Mouse (Mus musculus): ENCODE measurements around the gene Bsg. TPM values are rescaled to one million over a fixed set of nuclear protein-coding genes. Genes with fewer than 3 reads are reported as not detected.
A peak's percentile ranks its signal among the peaks of the same experiment; 100 is the strongest.

Bsg gene
- 847 and 943 TPM in 2 replicates for polyA plus RNA-seq (2014; fragmentation: Nextera tagmentation; extraction: Ambion mirVana)

GRCm38 (mm10) chr10:79704065-79704969 lies at the start of gene Bsg:
Gene Bsg (plus strand): TSS chr10:79704491.
- Histone ChIP-seq H3K4me3 (ENCODE audit: low read length) (peak within 1 kb of the TSS; percentile 91), H3K36me3 (ENCODE audit: control insufficient read depth, insufficient read depth, low read length) (peaks cover 23% of the 10 kb centered on the region), H3K27ac (ENCODE audit: low read depth, low read length) (peak within 1 kb of the TSS; percentile 80; the same call in 1 of the 2 replicates), H3K4me2 (replicated peaks; ENCODE audit: low read depth, low read length) (peak within 1 kb of the TSS; percentile 86), H3K9ac (ENCODE audit: low read depth, low read length) (peak within 1 kb of the TSS; percentile 95), H3K27me3 (ENCODE audit: control insufficient read depth, insufficient read depth, low read length) (no peaks in the 10 kb centered on the region), H3K9me3 (ENCODE audit: control insufficient read depth, low read length) (no peaks in the 10 kb centered on the region), H3K4me1 (ENCODE audit: control insufficient read depth, insufficient read depth, low read length) (peaks cover 42% of the 10 kb centered on the region)
- ATAC-seq (ENCODE audit: low FRiP score, low TSS enrichment) = peak; percentile 96
- under 1% methylated on average over 54 of the region's 65 CpGs for WGBS

GRCm38 (mm10) chr10:79654946-79655395 lies 49.3 kb upstream of the Bsg start:
- H3K4me3 ChIP-seq (ENCODE audit: low read length) = no peak overlapping the region
- no peaks in the 10 kb centered on the region for H3K27me3 ChIP-seq (ENCODE audit: control insufficient read depth, insufficient read depth, low read length)
- 40% methylated on average over 1 of the region's 1 CpGs for WGBS
- H3K9ac ChIP-seq (ENCODE audit: low read depth, low read length) = no peak overlapping the region
- no peaks in the 10 kb centered on the region for H3K9me3 ChIP-seq (ENCODE audit: control insufficient read depth, low read length)
- no peaks in the 10 kb centered on the region for H3K4me1 ChIP-seq (ENCODE audit: control insufficient read depth, insufficient read depth, low read length)
- H3K36me3 ChIP-seq (ENCODE audit: control insufficient read depth, insufficient read depth, low read length) = no peaks in the 10 kb centered on the region
- H3K4me2 ChIP-seq (replicated peaks; ENCODE audit: low read depth, low read length) = no peak overlapping the region
- ATAC-seq (ENCODE audit: low FRiP score, low TSS enrichment) = no peak
- H3K27ac ChIP-seq (ENCODE audit: low read depth, low read length) = no peak overlapping the region

- no peak for ATAC-seq (ENCODE audit: low FRiP score, low TSS enrichment)
- no peaks in the 10 kb centered on the region for H3K9me3 ChIP-seq (ENCODE audit: control insufficient read depth, low read length)
Observed at GRCm38 (mm10) chr10:79658829-79659228, 45.5 kb upstream of the Bsg start.

GRCm38 (mm10) chr10:79660298-79660697 lies 44.0 kb upstream of the Bsg start:
- ATAC-seq (ENCODE audit: low FRiP score, low TSS enrichment) = no peak
- H3K4me3 ChIP-seq (ENCODE audit: low read length) = no peak overlapping the region
- no peak overlapping the region for H3K4me2 ChIP-seq (replicated peaks; ENCODE audit: low read depth, low read length)
- H3K27me3 ChIP-seq (ENCODE audit: control insufficient read depth, insufficient read depth, low read length) = no peaks in the 10 kb centered on the region
- H3K36me3 ChIP-seq (ENCODE audit: control insufficient read depth, insufficient read depth, low read length) = no peaks in the 10 kb centered on the region
- H3K27ac ChIP-seq (ENCODE audit: low read depth, low read length) = no peak overlapping the region
- WGBS = 73% methylated on average over 2 of the region's 2 CpGs
- 0 out of 2 replicates have a peak, but pooled peaks cover 4% of the 10 kb centered on the region for H3K4me1 ChIP-seq (ENCODE audit: control insufficient read depth, insufficient read depth, low read length)
- no peak overlapping the region for H3K9ac ChIP-seq (ENCODE audit: low read depth, low read length)
- no peaks in the 10 kb centered on the region for H3K9me3 ChIP-seq (ENCODE audit: control insufficient read depth, low read length)

More at GRCm38 (mm10) chr10:79658829-79659228, 45.5 kb upstream of the Bsg start:
- Histone ChIP-seq H3K9ac (ENCODE audit: low read depth, low read length) (no peak overlapping the region), H3K27me3 (ENCODE audit: control insufficient read depth, insufficient read depth, low read length) (no peaks in the 10 kb centered on the region), H3K36me3 (ENCODE audit: control insufficient read depth, insufficient read depth, low read length) (no peaks in the 10 kb centered on the region), H3K4me1 (ENCODE audit: control insufficient read depth, insufficient read depth, low read length) (no peaks in the 10 kb centered on the region), H3K4me2 (replicated peaks; ENCODE audit: low read depth, low read length) (no peak overlapping the region), H3K27ac (ENCODE audit: low read depth, low read length) (no peak overlapping the region), H3K4me3 (ENCODE audit: low read length) (no peak overlapping the region)
- 18% methylated on average over 4 of the region's 4 CpGs for WGBS

GRCm38 (mm10) chr10:79661861-79662260 lies 42.4 kb upstream of the Bsg start:
- WGBS = 58% methylated on average over 3 of the region's 3 CpGs
- Histone ChIP-seq H3K36me3 (ENCODE audit: control insufficient read depth, insufficient read depth, low read length) (no peaks in the 10 kb centered on the region), H3K9ac (ENCODE audit: low read depth, low read length) (no peak overlapping the region), H3K27me3 (ENCODE audit: control insufficient read depth, insufficient read depth, low read length) (no peaks in the 10 kb centered on the region), H3K27ac (ENCODE audit: low read depth, low read length) (0 out of 2 replicates have a peak overlapping the region, but pooled peaks have one; percentile 24), H3K4me1 (ENCODE audit: control insufficient read depth, insufficient read depth, low read length) (0 out of 2 replicates have a peak, but pooled peaks cover 4% of the 10 kb centered on the region), H3K4me3 (ENCODE audit: low read length) (no peak overlapping the region), H3K4me2 (replicated peaks; ENCODE audit: low read depth, low read length) (no peak overlapping the region), H3K9me3 (ENCODE audit: control insufficient read depth, low read length) (no peaks in the 10 kb centered on the region)
- no peak for ATAC-seq (ENCODE audit: low FRiP score, low TSS enrichment)

GRCm38 (mm10) chr10:79664131-79664665 lies 40.1 kb upstream of the Bsg start, which contains the start of gene Madcam1:
Gene Madcam1 (plus strand): TSS chr10:79664559.
- H3K9ac ChIP-seq (ENCODE audit: low read depth, low read length) = no peak within 1 kb of the TSS
- H3K4me2 ChIP-seq (replicated peaks; ENCODE audit: low read depth, low read length) = no peak within 1 kb of the TSS
- no peak within 1 kb of the TSS for H3K4me3 ChIP-seq (ENCODE audit: low read length)
- H3K36me3 ChIP-seq (ENCODE audit: control insufficient read depth, insufficient read depth, low read length) = no peaks in the 10 kb centered on the region
- H3K27ac ChIP-seq (ENCODE audit: low read depth, low read length) = no peak within 1 kb of the TSS
- H3K27me3 ChIP-seq (ENCODE audit: control insufficient read depth, insufficient read depth, low read length) = no peaks in the 10 kb centered on the region
- no peaks in the 10 kb centered on the region for H3K9me3 ChIP-seq (ENCODE audit: control insufficient read depth, low read length)
- H3K4me1 ChIP-seq (ENCODE audit: control insufficient read depth, insufficient read depth, low read length) = 0 out of 2 replicates have a peak, but pooled peaks cover 4% of the 10 kb centered on the region
- 11% methylated on average over 13 of the region's 13 CpGs for WGBS
- ATAC-seq (ENCODE audit: low FRiP score, low TSS enrichment) = peak; percentile 15; the same call in 1 of the 2 replicates

- Histone ChIP-seq H3K9me3 (ENCODE audit: control insufficient read depth, low read length) (no peaks in the 10 kb centered on the region), H3K9ac (ENCODE audit: low read depth, low read length) (no peak overlapping the region), H3K4me3 (ENCODE audit: low read length) (no peak overlapping the region), H3K27me3 (ENCODE audit: control insufficient read depth, insufficient read depth, low read length) (no peaks in the 10 kb centered on the region), H3K27ac (ENCODE audit: low read depth, low read length) (no peak overlapping the region), H3K4me2 (replicated peaks; ENCODE audit: low read depth, low read length) (no peak overlapping the region), H3K4me1 (ENCODE audit: control insufficient read depth, insufficient read depth, low read length) (peaks cover 4% of the 10 kb centered on the region; the same call in 1 of the 2 replicates), H3K36me3 (ENCODE audit: control insufficient read depth, insufficient read depth, low read length) (no peaks in the 10 kb centered on the region)
- ATAC-seq (ENCODE audit: low FRiP score, low TSS enrichment) = no peak
- 82% methylated on average over 8 of the region's 8 CpGs for WGBS
Observed at GRCm38 (mm10) chr10:79665051-79665450, 39.2 kb upstream of the Bsg start.

- H3K4me1 ChIP-seq (ENCODE audit: control insufficient read depth, insufficient read depth, low read length) = peaks cover 19% of the 10 kb centered on the region
- H3K36me3 ChIP-seq (ENCODE audit: control insufficient read depth, insufficient read depth, low read length) = no peaks in the 10 kb centered on the region
- no peak for ATAC-seq (ENCODE audit: low FRiP score, low TSS enrichment)
- no peaks in the 10 kb centered on the region for H3K9me3 ChIP-seq (ENCODE audit: control insufficient read depth, low read length)
- no peak overlapping the region for H3K27ac ChIP-seq (ENCODE audit: low read depth, low read length)
- no peak overlapping the region for H3K9ac ChIP-seq (ENCODE audit: low read depth, low read length)
- no peaks in the 10 kb centered on the region for H3K27me3 ChIP-seq (ENCODE audit: control insufficient read depth, insufficient read depth, low read length)
- H3K4me2 ChIP-seq (replicated peaks; ENCODE audit: low read depth, low read length) = no peak overlapping the region
- no peak overlapping the region for H3K4me3 ChIP-seq (ENCODE audit: low read length)
- whole genome bisulfite sequencing = 63% methylated on average over 9 of the region's 9 CpGs
Observed at GRCm38 (mm10) chr10:79666493-79666892, 37.8 kb upstream of the Bsg start.

GRCm38 (mm10) chr10:79668076-79668475 lies 36.2 kb upstream of the Bsg start:
- H3K9me3 ChIP-seq (ENCODE audit: control insufficient read depth, low read length) = no peaks in the 10 kb centered on the region
- peaks cover 2% of the 10 kb centered on the region; the same call in 1 of the 2 replicates for H3K36me3 ChIP-seq (ENCODE audit: control insufficient read depth, insufficient read depth, low read length)
- H3K27me3 ChIP-seq (ENCODE audit: control insufficient read depth, insufficient read depth, low read length) = no peaks in the 10 kb centered on the region
- H3K4me2 ChIP-seq (replicated peaks; ENCODE audit: low read depth, low read length) = no peak overlapping the region
- no peak overlapping the region for H3K9ac ChIP-seq (ENCODE audit: low read depth, low read length)
- no peak overlapping the region for H3K4me3 ChIP-seq (ENCODE audit: low read length)
- H3K27ac ChIP-seq (ENCODE audit: low read depth, low read length) = no peak overlapping the region
- WGBS = 83% methylated on average over 5 of the region's 5 CpGs
- ATAC-seq (ENCODE audit: low FRiP score, low TSS enrichment) = no peak
- H3K4me1 ChIP-seq (ENCODE audit: control insufficient read depth, insufficient read depth, low read length) = peaks cover 29% of the 10 kb centered on the region

All from kidney, embryonic 14.5 days (tissue).